Mouse (Mus musculus) ES-E14 (cell line): Measurements from ENCODE around the gene Zfp984. TPM values are rescaled to one million over a fixed set of nuclear protein-coding genes. Genes with fewer than 3 reads are reported as not detected.
"Not testable (repeated sequence)": the region's sequence is repeated elsewhere in the genome, so short reads cannot be mapped to it uniquely, and the experiment has no call there.

ENCODE experiments used
- DNase-seq: peaks from one replicate; pipeline ENCODE4 v3.0.0-alpha.2; 2013; ENCODE audit warnings: low read depth, low spot score
- H3K27ac ChIP-seq: 2 replicates; pipeline ENCODE4 v1.5.1; 2012; ENCODE audit warnings: low read depth, mild to moderate bottlenecking, low read length, moderate library complexity, mixed read lengths; ENCODE audit not compliant: poor library complexity, insufficient read depth, severe bottlenecking
- H3K36me3 ChIP-seq: 2 replicates; pipeline ENCODE4 v1.6.1; 2012; ENCODE audit warnings: mild to moderate bottlenecking, low read length, moderate library complexity, mixed read lengths; ENCODE audit not compliant: control insufficient read depth, poor library complexity, insufficient read depth, severe bottlenecking
- H3K4me1 ChIP-seq, 2 experiments: fragments of 150-350 bp in 1 of 2; sonication (generic) in 1 of 2; 2 replicates each; pipeline ENCODE4 v1.6.1; 2012; ENCODE audit warnings: low read length in 2 of 2, mild to moderate bottlenecking in 1 of 2, mixed read lengths in 1 of 2; ENCODE audit not compliant: control insufficient read depth in 2 of 2, insufficient read depth in 2 of 2, poor library complexity in 1 of 2
- H3K4me3 ChIP-seq, 2 experiments: fragments of 150-350 bp in 1 of 2; sonication (generic) in 1 of 2; 2 replicates each; pipeline ENCODE4 v1.5.1; 2012; ENCODE audit warnings: low read length in 2 of 2, low read depth in 1 of 2, mild to moderate bottlenecking in 1 of 2, mixed read lengths in 1 of 2; ENCODE audit not compliant: insufficient read depth in 1 of 2, poor library complexity in 1 of 2, severe bottlenecking in 1 of 2
- H3K9ac ChIP-seq: 2 replicates; pipeline ENCODE4 v1.6.1; 2012; ENCODE audit warnings: low read depth, mild to moderate bottlenecking, low read length, mixed read lengths; ENCODE audit not compliant: poor library complexity, insufficient read depth, severe bottlenecking
- H3K9me3 ChIP-seq: fragments of 150-350 bp; sonication (generic); 2 replicates; pipeline ENCODE4 v1.6.1; 2012; ENCODE audit warnings: low read depth, mild to moderate bottlenecking, low read length; ENCODE audit not compliant: control insufficient read depth, insufficient read depth
- CHD2 ChIP-seq: IDR thresholded peaks from 2 replicates; pipeline ENCODE4 v1.6.1; 2014; ENCODE audit warnings: mild to moderate bottlenecking, low read depth, low read length, inconsistent platforms
- HCFC1 ChIP-seq: IDR thresholded peaks from 2 replicates; pipeline ENCODE4 v1.6.1; 2012; ENCODE audit warnings: low read length, inconsistent platforms, borderline replicate concordance; ENCODE audit not compliant: insufficient read depth
- MAFK ChIP-seq: IDR thresholded peaks from 2 replicates; pipeline ENCODE4 v1.6.1; 2014; ENCODE audit warnings: mild to moderate bottlenecking, low read depth, low read length, inconsistent platforms; ENCODE audit not compliant: insufficient read depth
- ZC3H11A ChIP-seq: IDR thresholded peaks from 2 replicates; pipeline ENCODE4 v1.6.1; 2012; ENCODE audit warnings: low read depth, mild to moderate bottlenecking, inconsistent platforms, low read length, borderline replicate concordance
- ZNF384 ChIP-seq: IDR thresholded peaks from 2 replicates; pipeline ENCODE4 v1.6.1; 2012; ENCODE audit warnings: low read depth, low read length, inconsistent platforms
- in situ Hi-C, 2 experiments: fragments of 600-800 bp; cut with MboI; formaldehyde crosslinking; loops; one replicate each; pipeline ENCODE4 v1.15.1; 2025; ENCODE audit warnings: low sequenced_read_pairs in 2 of 2, inconsistent platforms in 1 of 2; ENCODE audit not compliant: unreplicated experiment in 2 of 2
- total RNA-seq: library from RNA; depleted of rRNA; stranded (reverse); fragments of 300-350 nt; gene quantifications from 2 replicates; pipeline ENCODE4 v1.2.3, GENCODE M21; 2012

Zfp984 gene
- total RNA-seq, 1 experiment = 42.6 TPM

- Histone ChIP-seq H3K27ac (no peak overlapping the region), H3K4me3 (no peak overlapping the region), H3K9me3 (no peaks in the 10 kb centered on the region), H3K4me1 (no peaks in the 10 kb centered on the region), H3K9ac (no peak overlapping the region), H3K36me3 (no peaks in the 10 kb centered on the region)
- in situ Hi-C loops = loop anchor here (10.0 to 25.0 kb wide), 2 partner anchors 377 to 380 kb away; no protein-coding TSS in a partner anchor
- no peak for DNase-seq
- 0 out of 2 replicates have a peak, but pooled peaks have one; percentile 5 for TF ChIP-seq ZC3H11A
- TF ChIP-seq ZNF384 = peak; percentile 95
- TF ChIP-seq MAFK = no peak
These were observed 5.1 kb upstream of the Zfp984 start for GRCm38 (mm10) chr4:147814592-147815167.

- TF ChIP-seq ZNF384 (no peak), CHD2 (no peak), MAFK (no peak), HCFC1 (no peak), ZC3H11A (no peak)
- H3K4me3 ChIP-seq = no peak overlapping the region
- DNase-seq = no peak
- H3K36me3 ChIP-seq = no peaks in the 10 kb centered on the region
- no peaks in the 10 kb centered on the region for H3K4me1 ChIP-seq
- no peak overlapping the region for H3K9ac ChIP-seq
- in situ Hi-C loops = loop anchor here (10.0 to 25.0 kb wide), 2 partner anchors 376 to 379 kb away; no protein-coding TSS in a partner anchor
- no peak overlapping the region for H3K27ac ChIP-seq
- H3K9me3 ChIP-seq = no peaks in the 10 kb centered on the region
These were observed 3.7 kb upstream of the Zfp984 start for GRCm38 (mm10) chr4:147813249-147813765.

- in situ Hi-C loops = loop anchor here (10.0 to 25.0 kb wide), 2 partner anchors 373 to 375 kb away; no protein-coding TSS in a partner anchor
- not testable (repeated sequence) for H3K27ac ChIP-seq, H3K9me3 ChIP-seq, H3K9ac ChIP-seq, H3K4me1 ChIP-seq, DNase-seq, H3K36me3 ChIP-seq
- peak overlapping the region; percentile 47 to 66; a peak in 3 of 4 replicates for H3K4me3 ChIP-seq
These were observed 347 bp upstream of the Zfp984 start for GRCm38 (mm10) chr4:147809966-147810304.

- DNase-seq, H3K4me1 ChIP-seq, H3K36me3 ChIP-seq, H3K9ac ChIP-seq, H3K27ac ChIP-seq, H3K9me3 ChIP-seq: not testable (repeated sequence)
- in situ Hi-C loops = loop anchor here in 1 of 2 experiments (25.0 kb wide), 1 partner anchor 371 kb away; no protein-coding TSS in a partner anchor
- peak overlapping the region; percentile 47 to 66; a peak in 3 of 4 replicates for H3K4me3 ChIP-seq
These were observed 1.1 kb downstream of the Zfp984 start for GRCm38 (mm10) chr4:147808483-147808882.

- DNase-seq, H3K36me3 ChIP-seq, H3K4me3 ChIP-seq, H3K9ac ChIP-seq, H3K4me1 ChIP-seq, H3K27ac ChIP-seq, H3K9me3 ChIP-seq: not testable (repeated sequence)
- in situ Hi-C loops = loop anchor here (10.0 kb wide), 1 partner anchor 271 kb away; no protein-coding TSS in a partner anchor
These were observed 14.3 kb downstream of the Zfp984 start for GRCm38 (mm10) chr4:147795308-147795707.

- H3K9me3 ChIP-seq, H3K4me1 ChIP-seq, H3K36me3 ChIP-seq, DNase-seq, H3K4me3 ChIP-seq, H3K9ac ChIP-seq, H3K27ac ChIP-seq: not testable (repeated sequence)
- in situ Hi-C loops = loop anchor here (10.0 kb wide), 1 partner anchor 269 kb away; no protein-coding TSS in a partner anchor
These were observed 15.4 kb downstream of the Zfp984 start for GRCm38 (mm10) chr4:147794026-147794665.

GRCm38 (mm10) chr4:147793390-147793916, 16.1 kb downstream of the Zfp984 start:
- in situ Hi-C loops = loop anchor here (10.0 kb wide), 1 partner anchor 269 kb away; no protein-coding TSS in a partner anchor
- H3K4me3 ChIP-seq, DNase-seq, H3K9me3 ChIP-seq, H3K36me3 ChIP-seq, H3K4me1 ChIP-seq, H3K27ac ChIP-seq, H3K9ac ChIP-seq: not testable (repeated sequence)
